Mouse (Mus musculus) left cerebral cortex, adult 11 months (tissue): ENCODE data around the gene Hspa2.

ENCODE experiments used
- DNase-seq: peaks from one replicate; pipeline ENCODE4 v3.0.0; 2022; ENCODE audit warnings: low spot score

The Hspa2 gene

DNA sequence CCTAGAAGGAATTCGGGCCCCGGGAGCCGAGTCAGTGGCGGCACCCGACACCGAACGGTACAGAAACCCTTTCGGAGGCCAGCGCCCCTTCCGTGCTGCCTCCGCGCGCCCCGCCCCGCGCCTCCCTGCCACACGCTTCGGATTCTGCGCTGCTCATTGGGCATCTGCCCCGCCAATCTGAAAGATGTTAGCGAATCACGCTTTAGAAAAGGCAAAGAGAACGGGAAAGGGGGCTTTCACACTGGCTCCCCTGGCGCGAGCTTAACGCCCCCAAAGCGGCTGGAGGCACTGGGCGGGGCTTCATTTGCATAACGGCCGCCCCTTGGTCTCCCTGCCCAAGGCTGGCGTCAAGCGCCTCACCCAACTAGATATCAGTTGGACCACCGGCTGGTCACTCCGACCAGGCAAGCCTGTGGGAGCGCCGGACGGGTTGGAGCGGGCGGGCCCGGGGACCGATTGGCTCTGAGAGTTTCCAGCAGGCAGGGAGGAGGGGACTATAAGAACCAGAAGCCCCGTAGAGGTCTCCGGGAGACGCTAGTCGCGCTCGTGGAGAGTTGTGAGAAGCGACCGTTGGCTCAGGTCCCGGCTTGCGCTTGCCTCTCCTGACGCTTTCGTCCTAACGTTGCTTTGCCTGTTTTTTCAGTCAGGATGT, at the start of gene Hspa2:
TSS of gene Hspa2 (plus strand) at position 291 of the 652 bp plus-strand sequence.
- DNase-seq: peak; percentile 99

GRCm38 (mm10) chr12:76360868-76361267, 43.1 kb upstream of the Hspa2 start:
- no peak for DNase-seq

DNA sequence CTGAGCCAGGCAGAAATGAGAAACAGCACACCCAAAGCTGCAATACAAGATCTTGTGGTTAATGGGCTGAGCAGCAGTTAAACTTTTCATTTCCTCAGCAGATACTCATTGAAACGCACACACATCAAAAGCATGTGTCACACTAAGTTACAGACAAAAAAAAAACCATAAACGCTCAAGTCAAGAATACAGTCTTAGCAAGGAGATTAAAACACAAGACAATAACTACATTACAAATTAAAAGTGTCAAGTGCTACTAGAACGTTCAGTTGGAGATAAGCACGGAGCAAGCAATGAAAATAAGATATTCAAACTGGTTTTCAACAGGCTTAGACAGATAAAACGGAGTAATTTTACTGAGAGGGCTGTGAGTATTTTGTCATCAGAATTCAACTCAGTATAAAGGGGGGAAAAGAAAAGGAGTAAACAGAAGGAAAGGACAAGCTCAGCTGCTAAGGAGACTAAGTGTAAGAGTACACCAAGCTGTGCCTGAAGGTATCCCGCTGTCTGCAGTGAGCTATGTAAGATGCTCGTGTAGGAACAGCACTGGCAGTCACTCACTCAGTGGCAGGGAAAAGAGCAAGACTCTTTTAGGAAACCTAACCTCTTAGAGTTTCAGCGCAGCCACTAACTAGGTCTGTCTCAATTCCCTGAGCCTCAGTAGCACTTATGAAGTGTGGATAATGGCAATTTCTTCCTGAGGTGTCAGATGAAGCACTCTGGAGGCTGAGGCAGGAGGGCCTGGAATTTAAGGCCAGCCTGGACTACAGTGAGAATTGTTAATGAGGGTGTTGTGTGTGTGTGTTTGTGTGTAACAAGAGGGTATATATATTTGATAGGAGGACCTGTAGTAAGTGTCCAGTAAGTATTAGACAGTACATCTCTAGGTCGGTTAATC, 42.3 kb upstream of the Hspa2 start:
- DNase-seq: no peak

DNA sequence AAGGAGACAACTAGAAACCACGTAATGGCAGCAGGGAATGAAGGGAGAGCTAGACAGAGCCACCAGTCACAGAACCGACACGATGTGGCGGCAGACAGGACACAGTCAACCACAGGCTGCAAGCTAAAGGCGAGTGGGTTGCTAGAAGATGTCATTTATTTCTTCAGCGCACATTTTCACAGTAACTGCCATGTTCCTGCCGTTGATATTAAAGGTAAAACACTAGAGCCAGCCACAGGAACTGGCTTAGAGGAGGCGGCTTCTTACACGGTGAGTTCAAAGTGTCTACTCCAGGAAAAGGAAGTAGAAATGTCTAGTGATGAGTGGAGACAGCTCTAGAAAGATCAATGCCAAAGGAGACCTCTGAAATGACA, 41.7 kb upstream of the Hspa2 start:
- DNase-seq: no peak

GRCm38 (mm10) chr12:76366276-76366675, 37.7 kb upstream of the Hspa2 start:
- no peak for DNase-seq

DNA sequence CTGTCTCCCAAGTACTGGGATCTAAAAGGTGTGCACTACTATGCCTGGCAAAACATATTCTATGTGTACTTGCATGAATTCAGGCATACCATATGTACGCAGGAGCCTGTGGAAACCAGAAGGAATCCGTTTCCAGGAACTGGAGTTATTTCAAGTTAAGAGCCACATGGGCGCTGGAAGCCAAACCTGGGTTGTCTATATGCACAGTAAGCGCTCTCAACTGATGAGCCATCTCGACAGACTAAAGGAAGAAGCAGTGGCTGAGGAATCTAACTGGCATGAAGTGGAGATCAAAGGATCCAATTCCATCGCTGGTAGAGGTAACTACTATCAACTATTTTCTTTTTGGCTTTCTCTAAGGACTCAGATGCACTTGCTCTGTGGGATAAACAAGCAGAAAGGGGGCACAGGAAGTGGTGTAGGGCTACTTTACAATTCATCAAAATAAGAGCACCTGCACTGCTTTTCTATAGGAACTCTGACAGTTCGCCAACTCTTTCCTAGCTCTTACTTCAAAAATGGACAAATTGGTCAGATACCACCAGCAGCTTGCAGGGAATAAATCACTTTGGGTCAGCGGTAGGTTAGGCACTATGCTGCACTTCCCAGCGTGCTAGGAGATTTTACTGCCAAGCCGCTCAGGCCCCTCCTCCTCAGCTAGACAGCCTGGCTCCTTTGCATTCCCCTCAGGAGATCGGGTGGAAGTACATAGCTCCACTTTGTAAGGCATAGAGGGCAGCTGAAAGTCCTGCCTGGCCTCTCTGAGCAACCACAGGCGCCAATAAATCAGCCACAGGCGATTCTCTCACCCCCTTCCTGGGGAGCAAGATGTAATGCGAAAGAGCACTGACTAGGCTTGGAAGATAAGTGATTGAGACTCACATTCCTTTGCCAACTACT, 36.6 kb upstream of the Hspa2 start:
- no peak for DNase-seq

DNA sequence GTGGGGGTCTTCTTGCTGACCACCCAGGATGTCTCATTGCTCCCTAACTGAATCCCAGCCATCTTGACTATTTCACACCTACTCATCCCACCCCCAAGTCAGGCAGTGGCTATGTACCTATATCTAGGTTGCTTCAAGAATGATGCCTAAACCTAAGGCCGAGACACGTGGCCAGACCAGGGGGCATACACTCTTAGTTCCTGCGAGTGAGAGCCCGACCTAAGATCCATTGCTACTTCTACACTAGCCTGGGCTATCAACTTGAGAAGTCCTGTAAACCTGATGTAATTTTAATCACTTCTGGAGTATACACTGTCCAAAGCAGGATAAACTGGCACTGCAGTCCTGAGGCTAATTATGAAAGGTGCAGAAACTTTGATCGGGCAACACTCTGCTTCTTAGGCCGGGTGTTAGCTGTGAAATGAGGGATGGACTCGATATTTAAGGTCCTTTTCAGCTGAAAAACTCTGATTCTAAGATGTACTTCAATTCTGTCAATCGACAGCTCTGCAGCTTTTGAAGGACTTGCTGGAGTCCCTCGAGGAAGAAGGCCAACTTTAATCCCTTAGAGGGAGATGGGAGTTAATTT, 35.7 kb upstream of the Hspa2 start:
- DNase-seq: no peak

DNA sequence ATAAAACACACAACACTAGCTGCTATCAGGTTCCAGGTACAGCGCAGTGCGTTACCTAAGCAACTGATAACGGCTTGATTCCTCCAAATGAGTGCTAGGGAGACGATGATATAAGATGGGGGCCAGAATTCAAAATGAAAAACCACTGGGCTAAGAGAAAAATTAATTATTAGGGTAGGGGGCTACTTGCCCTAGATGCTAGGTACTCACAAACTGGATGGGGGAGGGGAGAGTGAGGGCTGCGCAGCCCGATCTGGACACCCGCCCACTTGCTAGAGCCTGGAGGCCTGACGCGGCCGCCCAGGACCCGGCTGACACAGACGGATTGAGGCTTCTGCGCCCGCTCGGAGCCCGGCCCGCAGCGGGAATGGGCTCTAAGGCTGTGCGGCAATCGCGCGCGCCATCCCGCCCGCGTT, 35.2 kb upstream of the Hspa2 start:
- no peak for DNase-seq

DNA sequence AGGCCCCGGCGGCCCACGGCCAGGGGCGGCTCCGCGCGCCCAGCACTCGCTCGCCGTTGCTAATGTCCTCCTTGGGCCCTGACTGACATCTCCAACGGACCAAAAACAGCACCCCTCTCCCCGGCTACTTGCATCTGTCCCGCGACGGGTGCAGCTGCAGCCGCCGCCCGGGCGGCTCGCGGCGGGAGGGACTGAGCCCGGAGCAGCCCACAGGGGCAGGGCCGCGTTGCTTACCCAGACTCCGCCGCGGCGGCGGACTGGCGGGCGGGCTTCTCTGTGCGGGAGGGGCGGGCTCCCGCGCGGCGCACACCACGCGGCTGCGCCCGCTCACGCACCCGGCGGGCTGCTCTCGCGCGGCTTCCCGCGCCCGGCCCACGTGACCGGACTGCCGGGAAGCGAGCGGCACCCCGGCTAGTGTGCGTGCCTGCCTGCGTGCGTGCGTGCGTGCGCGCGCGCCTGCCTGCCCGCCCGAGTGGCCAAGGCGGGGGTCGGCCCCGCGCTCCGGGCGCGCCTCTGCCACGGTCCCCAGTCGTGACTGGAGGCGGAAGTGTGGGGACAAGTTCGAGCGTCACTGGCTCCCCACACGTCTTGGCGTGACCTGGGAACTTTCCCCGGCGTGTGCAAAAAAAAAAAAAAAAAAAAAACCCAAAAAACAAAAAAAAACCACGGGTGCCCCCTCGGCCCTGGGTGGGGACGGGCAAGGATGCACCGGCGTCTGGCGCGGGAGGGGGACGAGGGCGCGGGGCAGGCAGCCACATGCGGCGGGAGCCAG, 34.6 kb upstream of the Hspa2 start, which contains the start of gene Zbtb25:
TSS of gene Zbtb25 (minus strand) at position 397 of the 772 bp plus-strand sequence.
- peak; percentile 88 for DNase-seq

GRCm38 (mm10) chr12:76369978-76370830, 33.8 kb upstream of the Hspa2 start, which contains the start of gene Zbtb1:
TSS of gene Zbtb1 (plus strand) at chr12:76370266.
- DNase-seq: peak; percentile 68

GRCm38 (mm10) chr12:76370831-76371571, 33.0 kb upstream of the Hspa2 start:
- no peak for DNase-seq

- DNase-seq: no peak
Measured at GRCm38 (mm10) chr12:76372046-76372445, 31.9 kb upstream of the Hspa2 start.

- DNase-seq: no peak
Measured at GRCm38 (mm10) chr12:76372881-76373818, 30.8 kb upstream of the Hspa2 start.

- no peak for DNase-seq
Measured at GRCm38 (mm10) chr12:76373991-76374390, 30.0 kb upstream of the Hspa2 start.

- no peak for DNase-seq
Measured at GRCm38 (mm10) chr12:76374911-76375310, 29.1 kb upstream of the Hspa2 start.

DNA sequence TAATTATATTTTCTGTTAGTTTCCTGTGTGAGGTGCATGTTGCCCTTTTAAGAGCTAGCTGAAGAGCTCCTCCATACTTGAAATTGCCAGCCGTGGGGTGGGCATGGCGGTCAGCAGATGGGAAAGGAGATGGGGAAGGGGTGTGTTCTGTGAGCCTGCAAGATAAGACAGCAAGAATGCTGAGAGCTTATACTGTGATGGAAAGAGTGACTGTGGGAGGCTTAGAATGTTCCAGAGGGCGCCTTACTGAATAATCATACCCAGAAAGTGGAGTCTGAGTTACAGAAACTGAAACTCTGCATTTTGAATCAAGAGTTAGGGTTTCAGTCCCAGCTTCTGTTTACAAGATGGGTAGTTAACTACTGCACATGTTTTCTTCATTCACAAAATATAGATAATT, 28.5 kb upstream of the Hspa2 start:
- DNase-seq: no peak

GRCm38 (mm10) chr12:76376649-76377048, 27.3 kb upstream of the Hspa2 start:
- no peak for DNase-seq

GRCm38 (mm10) chr12:76377059-76377458, 26.9 kb upstream of the Hspa2 start:
- DNase-seq: no peak
